Mouse (Mus musculus) lung, adult 2 months (tissue): ENCODE data around the gene Ppp6r2.

Experiments
- CTCF ChIP-seq: fragments of 200-500 bp; IDR thresholded peaks from 2 replicates; pipeline ENCODE4 v1.5.1; 2011; ENCODE audit warnings: mild to moderate bottlenecking, low read length, control low read depth; ENCODE audit not compliant: insufficient read depth
- POLR2A ChIP-seq: fragments of 200-500 bp; IDR thresholded peaks from 2 replicates; pipeline ENCODE4 v1.6.1; 2011; ENCODE audit warnings: low read depth, mild to moderate bottlenecking, control low read depth, low read length, borderline replicate concordance; ENCODE audit errors: extremely low read depth

DNA sequence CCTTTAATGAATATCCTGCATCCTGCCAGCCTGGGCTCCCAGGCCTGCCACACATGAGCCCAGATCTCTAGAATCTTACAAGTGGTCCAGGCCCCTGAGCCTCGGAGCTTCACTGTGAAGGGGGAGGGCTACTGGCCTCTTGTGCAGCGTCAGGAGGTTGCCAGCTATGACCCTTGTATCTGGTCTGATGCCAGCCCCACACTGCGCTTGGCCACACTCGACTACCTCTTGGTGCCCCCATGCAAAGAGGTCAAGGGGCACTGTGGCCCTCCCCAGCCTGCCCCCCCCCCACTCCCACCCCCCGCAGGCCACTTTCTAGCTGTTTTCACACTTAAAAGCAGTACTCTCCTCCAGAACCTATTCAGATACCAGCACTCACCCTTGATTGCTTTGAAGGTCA, 115.1 kb downstream of the Ppp6r2 start:
- TF ChIP-seq CTCF (no peak), POLR2A (no peak)
